Mouse (Mus musculus) adrenal gland, postnatal 36 days (tissue): ENCODE measurements around the gene Ldha. TPM values are rescaled to one million over a fixed set of nuclear protein-coding genes. Genes with fewer than 3 reads are reported as not detected.

Source experiments
- DNase-seq, 2 experiments: peaks; one replicate each; pipeline ENCODE4 v3.0.0; 2021; ENCODE audit warnings: mixed read lengths in 1 of 2
- total RNA-seq, 2 experiments: library from RNA; stranded (reverse); gene quantifications; 2 replicates each; pipeline ENCODE4 v1.2.3; 2021

Ldha gene
- total RNA-seq, 2 experiments from 2014 or later = 439 to 497 TPM

DNA sequence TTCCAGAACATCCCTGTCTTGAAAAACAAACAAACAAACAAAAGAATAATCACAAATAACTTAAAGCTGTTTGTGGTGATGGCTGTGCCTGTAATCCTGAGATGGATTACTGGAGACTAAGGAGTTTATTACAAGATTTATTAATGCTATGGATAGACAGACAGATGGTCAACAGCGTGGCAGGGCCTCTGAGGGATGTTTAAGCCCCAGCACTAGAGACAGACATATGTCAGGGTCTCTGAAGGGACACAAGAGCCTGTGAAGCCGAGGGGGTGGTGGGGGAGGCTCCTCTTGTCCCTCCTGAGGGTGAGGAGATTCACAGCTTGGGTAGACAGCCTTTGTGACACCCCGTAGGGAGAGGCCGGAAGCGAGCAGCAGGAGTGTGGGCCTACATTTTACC is 4.2 kb upstream of the Ldha start:
- DNase-seq = no peak

DNA sequence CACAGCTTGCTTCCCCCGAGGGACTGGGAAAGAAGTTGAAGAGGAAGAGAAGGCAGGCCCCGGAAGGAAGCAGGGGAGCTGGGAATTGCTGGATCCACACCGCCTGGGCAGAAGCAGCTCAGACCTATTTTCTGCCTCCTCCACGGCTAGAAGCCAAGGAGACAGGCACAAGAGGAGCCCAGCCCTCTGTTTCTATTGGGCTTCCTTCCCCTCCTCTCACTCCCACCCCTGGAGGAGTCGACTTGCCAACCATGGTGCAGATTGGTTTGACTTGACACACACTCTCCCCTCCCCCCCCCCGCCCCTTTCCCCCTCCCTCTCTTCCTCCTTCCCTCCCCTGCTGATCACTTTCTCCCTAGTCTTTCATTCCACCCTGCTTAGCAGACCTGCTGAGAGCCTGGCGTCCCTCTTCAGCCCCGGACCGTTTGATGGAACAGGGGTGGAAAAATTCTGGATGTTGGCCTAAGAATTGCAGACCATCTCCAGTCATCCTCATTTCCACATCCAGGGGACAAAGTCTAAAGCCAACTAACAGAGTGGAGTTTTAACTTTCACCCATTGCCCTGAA is 3.1 kb upstream of the Ldha start:
- DNase-seq = peak in 1 of 2 experiments; percentile 36

DNA sequence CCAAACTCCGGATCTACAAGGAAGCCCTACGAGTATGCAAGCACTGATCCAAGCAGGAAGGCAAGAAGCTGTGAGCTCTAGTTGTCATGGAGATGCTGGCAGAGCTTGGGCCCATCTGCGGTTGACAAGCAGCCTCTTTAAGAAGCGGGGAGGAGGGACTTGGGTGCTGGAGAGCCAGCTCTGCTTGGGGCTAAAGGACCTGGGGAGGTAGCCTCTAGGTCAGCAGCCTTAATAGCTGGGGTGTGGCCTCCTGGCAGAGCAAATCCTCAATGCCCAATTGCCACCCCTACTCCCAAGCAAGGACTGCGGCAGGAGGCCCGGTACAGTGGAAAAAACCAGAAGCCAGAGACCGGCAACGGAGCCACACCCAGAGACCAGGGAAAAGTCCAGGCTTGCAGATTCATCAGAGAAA is 2.4 kb upstream of the Ldha start:
- DNase-seq = peak; percentile 61 to 78

DNA sequence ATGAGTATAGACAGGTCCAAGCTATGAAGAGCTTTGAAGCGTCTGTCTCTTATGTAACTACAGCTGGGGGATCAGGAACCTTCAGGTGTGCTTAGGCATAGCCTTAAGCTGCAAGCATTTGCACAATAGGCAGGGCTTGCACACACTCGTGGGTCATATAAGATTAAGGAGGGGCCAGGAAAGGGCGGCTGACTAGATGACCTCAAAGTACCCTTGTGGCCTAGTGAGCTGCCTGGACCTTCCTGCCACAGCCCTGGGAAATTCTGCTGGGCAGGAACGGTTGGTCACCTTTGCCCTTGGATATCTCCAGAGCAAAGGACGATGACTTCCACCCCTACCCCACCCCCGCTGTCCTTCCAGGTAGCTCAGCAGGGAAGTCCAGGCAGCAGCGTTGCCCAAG is 1.8 kb upstream of the Ldha start:
- DNase-seq = peak in 1 of 2 experiments; percentile 55

DNA sequence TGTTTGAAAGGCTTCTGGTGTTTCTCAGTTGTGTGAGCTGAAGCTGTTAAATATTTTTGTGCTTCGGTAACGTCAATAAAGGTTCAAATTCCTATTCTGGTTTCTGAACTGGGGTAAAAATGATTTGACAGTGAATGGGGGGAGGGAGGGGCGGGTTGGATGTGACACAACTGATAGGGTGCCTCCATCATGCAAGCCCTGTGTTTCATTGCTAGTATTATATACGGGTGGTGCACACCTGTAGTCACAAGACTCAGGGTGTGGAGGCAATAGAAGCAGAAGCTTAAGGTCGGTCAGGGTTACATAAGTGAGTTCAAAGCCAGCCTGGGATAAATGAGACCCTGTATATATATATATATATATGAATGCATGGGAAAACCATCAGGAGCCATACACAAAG is 1.4 kb upstream of the Ldha start:
- DNase-seq = no peak

DNA sequence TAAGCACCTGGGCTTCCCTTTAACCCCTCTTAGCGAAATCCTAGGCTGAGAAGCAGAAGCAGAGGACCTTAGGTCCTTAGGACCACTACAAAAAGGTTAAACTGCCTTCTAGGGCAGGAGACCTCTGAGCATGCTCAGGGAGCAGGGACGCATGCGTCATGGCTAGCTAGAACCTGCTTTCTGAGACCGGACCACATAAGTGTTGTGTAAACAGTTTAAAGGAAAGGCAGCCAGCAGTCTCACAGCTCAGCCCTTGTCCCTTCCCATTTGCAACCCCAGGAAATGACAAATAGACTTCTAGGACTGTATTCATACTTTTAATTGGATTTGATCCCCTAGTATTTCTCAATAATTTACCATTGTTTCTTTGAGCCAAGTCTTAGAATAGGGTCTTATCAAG is 949 bp upstream of the Ldha start:
- peak in 1 of 2 experiments; percentile 20 for DNase-seq

DNA sequence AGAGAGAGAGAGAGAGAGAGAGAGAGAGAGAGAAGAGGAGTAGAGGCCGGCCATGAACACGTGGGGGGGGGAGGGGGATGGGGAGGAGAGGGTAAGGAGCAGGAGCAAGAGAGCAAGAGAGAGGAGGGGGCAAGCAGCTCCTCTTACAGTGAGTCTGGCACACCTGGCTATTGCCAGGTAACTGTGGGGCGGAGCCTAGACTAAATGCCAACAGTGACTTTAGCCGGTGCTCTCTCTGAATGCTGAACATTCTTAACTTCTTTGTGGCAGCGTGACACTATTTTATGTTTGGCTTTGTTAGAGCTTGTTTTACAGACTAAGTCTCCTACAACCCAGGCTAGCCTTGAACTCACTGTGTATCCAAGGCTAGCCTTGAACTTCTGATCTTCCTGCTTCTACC is 1.0 kb downstream of the Ldha start:
- DNase-seq = no peak

DNA sequence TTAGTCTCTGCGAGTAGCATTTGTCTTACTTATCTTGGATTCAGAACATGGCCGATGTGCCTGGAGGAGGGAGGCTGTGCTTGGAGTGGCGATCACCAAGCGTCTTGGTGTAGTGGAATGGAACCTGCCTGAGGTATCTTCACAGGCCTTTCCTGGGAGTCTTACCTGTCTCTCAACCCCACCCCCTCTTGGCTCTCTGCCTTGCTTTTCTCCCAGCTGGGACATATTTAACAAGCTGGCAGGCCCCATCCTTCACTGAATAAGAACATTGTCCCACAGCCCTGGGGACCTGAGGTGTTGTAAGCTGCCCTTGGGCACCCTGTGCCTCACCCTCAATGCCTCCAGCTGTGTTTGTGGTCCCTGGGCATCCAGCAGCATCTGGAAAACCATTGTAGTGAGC is 2.3 kb downstream of the Ldha start:
- DNase-seq = peak in 1 of 2 experiments; percentile 19

DNA sequence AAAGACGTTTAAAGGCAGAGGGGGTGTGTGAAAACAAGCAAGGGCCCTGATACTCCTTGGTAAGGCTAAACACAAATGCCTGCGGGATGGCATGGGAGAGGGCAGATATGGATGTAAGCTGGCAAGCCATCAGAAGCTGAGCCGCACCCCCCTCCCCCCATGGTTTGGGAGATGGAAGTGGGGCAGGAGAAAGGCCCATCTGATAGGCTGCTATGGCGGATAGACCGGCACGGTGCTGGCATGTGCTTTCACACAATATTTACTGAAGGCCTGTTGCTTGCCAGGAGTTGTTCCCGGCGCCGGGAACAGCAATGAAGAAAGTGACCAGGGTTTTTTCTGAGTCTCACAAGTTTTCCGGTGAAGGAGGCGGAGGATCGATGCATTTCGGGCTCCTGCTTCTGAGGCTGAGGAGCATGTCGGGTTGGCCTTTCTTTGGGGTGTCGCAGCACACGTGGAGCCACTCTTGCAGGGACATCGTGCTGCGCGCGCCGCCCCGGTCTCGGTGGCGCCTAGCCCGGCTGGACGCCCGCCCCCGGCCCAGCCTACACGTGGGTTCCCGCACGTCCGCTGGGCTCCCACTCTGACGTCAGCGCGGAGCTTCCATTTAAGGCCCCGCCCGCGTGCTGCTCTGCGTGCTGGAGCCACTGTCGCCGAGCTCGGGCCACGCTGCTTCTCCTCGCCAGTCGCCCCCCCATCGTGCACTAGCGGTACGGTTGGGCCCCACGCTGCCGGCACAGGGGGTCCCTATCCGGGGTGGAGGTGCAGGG is 4.1 kb downstream of the Ldha start:
- DNase-seq = peak; percentile 97 to 98

DNA sequence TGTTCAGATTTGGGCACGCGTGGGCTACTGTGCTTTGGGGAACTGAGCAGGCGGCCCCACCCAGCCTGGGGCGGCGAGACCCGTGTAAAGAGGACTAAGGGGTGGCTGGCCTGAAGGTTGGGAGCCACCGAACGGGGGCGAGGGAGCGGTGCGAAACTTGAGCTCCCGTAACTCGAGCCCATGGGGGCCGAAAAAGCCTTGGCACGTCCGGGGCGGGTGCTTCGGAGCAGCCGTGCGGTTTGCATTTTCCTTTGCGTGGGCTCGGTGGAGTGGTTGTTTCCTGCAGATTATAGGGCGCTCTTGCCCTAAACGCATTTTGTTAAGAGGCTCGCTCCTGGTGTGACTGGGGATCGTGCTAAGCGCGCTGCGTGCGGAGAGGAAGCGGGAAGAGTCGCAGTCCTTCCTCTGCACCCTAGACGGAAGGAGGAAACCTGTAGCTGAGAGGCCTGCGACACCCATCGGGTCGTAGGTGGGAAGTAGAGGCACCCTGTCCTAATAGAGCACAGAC is 4.8 kb downstream of the Ldha start:
- DNase-seq = peak in 1 of 2 experiments; percentile 37

DNA sequence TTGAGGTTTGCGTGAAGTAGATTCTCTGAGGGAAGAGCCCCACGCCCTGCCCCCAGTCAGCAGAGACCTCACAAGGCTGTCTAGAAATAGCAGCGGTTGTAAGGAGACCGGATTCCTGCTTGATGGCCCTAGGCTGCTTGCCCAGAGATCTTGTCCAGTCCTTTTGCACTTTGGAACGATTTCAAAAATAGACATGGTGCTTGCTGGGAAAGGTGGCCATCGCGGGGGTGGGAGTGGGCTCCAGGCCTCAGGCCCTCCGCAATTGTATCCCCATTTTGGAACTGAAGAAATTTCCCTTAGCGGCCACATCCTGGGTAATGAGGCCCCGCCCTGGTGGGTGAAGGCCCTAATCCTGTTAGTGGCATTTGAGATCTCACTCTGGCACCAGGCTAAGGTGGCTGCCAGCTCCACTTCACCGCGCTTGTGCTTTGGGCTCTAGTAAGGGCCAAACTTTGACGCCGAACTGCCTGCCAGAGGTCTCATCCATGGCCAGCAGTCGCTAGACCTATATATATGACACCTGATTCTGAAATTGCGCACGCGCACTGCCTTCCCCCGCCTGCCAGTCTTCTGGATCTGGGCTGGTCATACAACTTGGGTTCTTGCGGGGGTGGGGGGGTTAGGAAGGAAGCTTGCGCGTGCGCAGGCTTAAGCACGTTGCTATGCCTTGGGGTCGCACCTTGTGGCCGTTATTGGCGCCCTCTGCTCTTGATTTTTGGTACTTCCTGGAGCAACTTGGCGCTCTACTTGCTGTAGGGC is 5.4 kb downstream of the Ldha start:
- DNase-seq = peak; percentile 50 to 69

DNA sequence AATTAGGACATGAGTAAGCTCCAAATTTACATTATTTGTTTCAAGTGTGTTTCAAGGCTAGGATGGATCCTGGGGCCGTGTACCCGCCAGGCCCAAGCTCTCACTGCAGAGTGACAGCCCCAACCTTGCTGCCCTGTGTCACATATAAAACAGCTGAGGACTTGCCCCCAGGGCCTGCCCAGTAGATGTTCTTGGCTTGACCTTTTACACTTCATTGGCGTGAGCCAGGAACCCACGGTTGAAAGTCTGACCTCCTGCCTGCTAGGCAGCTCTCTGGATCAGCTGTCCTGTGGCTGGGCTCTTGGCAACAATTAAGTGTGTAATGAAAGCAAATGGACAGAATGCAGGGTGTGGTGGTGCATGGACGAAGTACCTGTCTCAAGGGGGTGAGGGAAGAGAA is 8.0 kb downstream of the Ldha start:
- DNase-seq = peak in 1 of 2 experiments; percentile 52

DNA sequence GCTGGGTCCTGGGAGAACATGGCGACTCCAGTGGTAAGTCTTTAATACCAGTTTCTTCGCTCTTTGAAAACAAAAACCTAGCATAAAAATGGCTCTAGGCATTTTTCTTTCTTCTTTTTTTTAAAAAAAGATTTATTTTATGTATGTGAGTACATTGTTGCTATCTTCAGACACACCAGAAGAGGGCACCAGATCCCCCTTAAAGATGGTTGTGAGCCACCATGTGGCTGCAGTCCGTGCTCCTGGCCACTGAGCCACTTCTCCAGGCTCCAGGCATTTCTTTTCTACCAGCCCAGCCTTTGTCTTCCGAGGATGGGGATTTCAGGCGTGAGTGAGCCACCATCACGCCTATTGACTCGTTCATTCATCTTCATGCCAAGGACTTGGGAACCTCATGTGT is 9.8 kb downstream of the Ldha start:
- no peak for DNase-seq

DNA sequence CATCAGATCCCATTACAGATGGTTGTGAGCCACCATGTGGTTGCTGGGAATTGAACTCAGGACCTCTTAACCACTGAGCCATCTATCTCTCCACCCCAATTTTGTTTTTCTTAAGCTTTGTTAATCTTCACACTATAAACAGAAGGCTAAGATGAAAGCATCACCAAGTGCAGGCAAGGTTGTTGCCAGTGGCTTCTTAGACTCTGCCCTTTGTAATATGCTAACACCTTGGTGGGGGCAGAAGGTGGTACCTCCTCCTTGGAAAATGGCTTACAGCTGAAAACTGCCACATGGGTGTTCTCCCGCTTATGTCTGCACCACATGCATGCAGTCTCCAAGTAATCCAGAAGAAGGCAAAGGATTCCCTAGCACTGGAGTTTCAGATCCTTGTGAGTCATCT is 11.4 kb downstream of the Ldha start:
- DNase-seq = no peak

DNA sequence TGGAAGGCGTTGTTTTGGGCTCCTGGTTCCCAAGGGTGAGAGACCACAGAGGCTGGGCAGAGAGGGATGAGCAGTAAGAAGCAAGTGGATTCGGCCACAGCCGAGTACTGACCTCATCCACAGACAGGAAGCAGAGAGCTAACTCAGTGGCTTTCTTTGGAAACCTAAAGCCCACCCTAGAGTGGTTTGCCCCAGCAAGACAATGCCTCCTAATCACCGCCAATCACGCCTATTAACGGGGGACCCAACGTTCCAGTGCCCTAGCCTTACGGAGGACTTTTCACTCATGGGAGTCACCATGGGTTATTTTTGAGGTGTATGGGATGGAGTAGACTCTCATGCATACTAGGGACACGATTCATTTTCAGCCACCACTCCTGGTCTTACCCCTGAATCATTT is 12.1 kb downstream of the Ldha start:
- no peak for DNase-seq

DNA sequence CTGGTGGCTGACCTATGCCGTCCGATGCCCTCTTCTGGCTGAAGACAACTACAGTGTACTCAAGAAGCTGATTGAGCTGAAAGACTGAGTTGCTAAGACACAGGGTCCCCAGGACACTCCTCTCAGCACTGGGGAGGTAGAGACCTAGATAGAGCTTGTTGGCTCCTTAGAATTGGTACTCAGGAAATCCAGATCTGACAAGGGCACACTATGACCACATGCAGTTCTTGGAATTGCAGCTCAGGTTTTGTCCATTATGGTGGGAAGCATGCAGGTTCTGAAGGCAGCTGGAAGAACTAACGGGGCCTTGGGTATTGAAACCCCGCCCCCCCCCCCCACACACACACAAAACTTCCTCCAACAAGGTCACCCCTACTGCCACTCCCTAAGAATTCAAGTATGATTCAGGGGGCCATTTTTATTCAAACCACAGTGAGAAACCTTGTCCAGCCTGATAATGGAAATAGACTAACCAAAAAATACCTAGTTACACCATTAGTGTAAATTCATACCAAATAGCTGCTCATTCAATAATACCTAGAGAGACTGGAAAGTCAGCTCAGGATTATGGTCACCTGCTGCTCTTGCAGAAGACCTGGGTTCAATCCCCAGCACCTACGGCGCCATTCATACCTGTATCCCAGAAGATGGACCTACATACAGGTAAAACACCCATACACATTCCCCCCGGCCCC is 14.7 kb downstream of the Ldha start:
- DNase-seq = no peak

DNA sequence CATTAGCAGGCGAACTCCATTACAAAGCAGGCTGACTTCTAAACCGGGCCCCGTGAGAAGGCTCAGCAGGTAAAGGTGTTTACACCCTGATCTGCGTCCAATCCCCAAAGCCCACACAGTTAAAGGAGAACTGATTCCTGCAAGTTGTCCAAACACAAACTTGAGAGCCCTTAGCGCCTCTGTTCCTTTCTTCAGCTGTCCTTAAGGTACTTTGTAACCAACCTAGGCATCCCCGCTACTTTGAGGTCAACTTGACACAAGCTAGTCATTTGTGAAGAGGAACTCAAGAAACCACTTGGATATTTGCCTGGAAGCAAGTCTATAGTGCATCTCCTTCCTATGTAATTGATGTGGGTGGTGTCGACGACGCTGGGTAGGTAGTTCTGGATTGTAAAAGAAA is 16.2 kb downstream of the Ldha start:
- no peak for DNase-seq

DNA sequence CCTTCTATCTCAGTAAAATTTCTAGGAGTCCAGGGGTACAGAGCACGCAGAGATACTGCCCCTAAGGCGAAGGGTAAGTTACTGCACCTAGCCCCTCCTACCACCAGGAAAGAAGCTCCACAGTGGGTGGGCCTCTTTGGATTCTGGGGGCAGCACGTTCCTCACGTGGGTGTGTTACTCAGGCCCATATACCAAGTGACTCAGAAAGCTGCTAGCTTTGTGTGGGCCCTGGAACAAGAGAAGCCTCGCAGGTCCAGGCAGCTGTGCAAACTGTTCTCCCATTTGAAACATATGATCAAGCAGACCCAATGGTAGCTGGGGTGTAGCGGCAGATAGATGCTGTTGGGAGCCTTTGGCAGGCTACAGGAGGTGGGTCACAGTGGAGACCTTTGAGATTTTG is 17.8 kb downstream of the Ldha start:
- no peak for DNase-seq

DNA sequence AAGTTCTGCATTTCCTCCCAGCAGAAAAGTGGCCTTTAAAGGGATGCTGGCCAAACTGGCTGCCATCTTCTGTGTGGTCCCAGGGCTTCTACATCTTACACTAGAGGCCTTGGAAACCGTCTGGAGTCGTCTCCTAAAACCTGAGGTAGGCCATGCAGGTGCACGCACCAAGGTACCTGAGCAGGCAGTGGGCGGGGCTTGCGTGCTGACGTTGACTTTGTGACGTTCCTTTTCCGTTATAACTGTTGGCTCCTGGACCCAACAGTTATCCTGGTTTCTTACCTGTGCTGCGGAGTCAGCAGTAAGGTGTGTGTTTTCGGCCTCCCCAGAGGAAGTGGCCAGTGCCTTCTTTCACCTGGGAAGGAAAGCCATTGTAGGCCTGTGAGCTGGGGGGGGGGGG is 19.7 kb downstream of the Ldha start, which contains the start of gene Ldhc:
TSS of gene Ldhc (plus strand) at position 208 of the 400 bp plus-strand sequence.
- no peak for DNase-seq

DNA sequence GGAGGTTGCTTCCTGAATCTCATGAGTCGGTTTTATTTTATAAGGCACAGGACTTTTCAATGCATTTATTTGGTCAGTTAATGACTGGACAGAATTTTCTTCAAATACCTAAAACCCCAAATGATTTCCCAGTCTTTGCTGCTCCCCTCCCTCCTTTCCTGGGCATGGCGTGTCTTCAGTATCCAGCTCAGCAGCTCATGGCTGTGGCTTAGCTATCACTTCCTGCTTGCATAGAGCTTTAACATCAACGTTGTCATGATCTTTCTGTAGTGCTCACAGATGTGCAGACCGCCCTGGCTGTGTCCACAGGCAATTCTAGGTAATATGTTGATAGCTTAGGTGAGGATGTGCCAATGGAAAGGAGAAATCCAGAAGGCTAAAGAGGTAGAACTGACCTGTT is 30.7 kb downstream of the Ldha start:
- DNase-seq = no peak

DNA sequence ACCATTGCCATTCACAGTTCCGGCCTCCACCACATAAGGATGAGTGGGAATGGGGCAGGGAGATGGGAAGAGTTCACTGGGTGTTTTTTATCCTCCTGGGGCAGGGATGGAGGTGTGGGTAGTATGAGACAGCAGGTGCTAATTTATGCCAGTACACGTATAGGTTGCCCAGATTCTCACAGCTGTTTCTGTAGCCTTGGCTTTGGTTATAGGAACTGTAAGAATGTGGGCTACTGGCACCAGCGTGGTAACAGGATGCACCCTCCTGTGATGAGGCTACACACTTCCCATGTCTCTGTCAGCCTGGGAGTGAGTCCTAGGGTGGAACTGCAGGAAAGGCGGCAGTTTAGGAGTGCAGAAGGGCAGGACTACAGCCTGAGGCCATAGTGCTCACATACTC is 35.6 kb downstream of the Ldha start:
- no peak for DNase-seq

DNA sequence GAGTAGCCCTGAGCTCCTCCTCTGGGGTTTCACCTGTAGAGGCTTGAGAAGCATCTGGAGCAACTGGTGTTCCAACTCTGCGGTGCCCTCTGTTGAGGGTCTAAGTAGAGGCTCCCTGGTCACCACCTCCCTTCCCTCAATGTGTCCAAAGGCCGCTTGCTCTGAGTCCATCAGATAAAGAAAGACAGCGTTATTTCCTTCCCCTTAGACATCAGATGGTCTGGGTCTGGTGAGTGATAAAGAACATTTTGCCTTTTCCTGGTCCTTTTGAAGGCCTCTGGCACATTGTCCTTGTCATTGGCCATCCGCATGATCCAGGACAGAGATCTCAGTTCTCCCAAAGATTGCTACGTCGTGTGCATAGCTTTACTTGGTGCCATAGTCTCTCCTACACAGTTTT is 36.0 kb downstream of the Ldha start:
- no peak for DNase-seq
